Mouse (Mus musculus): ENCODE data around the gene Pde4b.

GRCm38 (mm10) chr4:102484738-102485137 lies 397.4 kb downstream of the Pde4b start:
- TF ChIP-seq POLR2A (IDR thresholded peaks at IDR 0.05; ENCODE audit: extremely low read depth, insufficient read depth, low read length): no peak
- peak; percentile 20; the same call in 1 of the 2 replicates for TF ChIP-seq CTCF (IDR thresholded peaks at IDR 0.05; ENCODE audit: extremely low read depth, insufficient read depth, low read length)
